Mouse (Mus musculus) thymus, adult 2 months (tissue): Measurements from ENCODE around the gene Prodh2. TPM values are rescaled to one million over a fixed set of nuclear protein-coding genes. Genes with fewer than 3 reads are reported as not detected.

Source experiments
- DNase-seq: peaks from one replicate; pipeline ENCODE4 v3.0.0; 2021
- H3K27ac ChIP-seq: fragments of 200-500 bp; 2 replicates; pipeline ENCODE4 v1.5.1; 2012; ENCODE audit warnings: low read length, control low read depth; ENCODE audit not compliant: control insufficient read depth, insufficient read depth
- H3K27me3 ChIP-seq: fragments of 200-500 bp; 2 replicates; pipeline ENCODE4 v1.6.1; 2012; ENCODE audit warnings: mild to moderate bottlenecking, low read length, moderate library complexity, mixed read lengths; ENCODE audit not compliant: control insufficient read depth, insufficient read depth
- H3K36me3 ChIP-seq: fragments of 200-500 bp; 2 replicates; pipeline ENCODE4 v1.6.1; 2012; ENCODE audit warnings: mild to moderate bottlenecking, low read length, moderate library complexity; ENCODE audit not compliant: control insufficient read depth, insufficient read depth
- H3K4me1 ChIP-seq: fragments of 200-500 bp; replicated peaks from 2 replicates; pipeline ENCODE4 v1.6.1; 2012; ENCODE audit warnings: low read length; ENCODE audit not compliant: control insufficient read depth, insufficient read depth
- H3K4me3 ChIP-seq: fragments of 200-500 bp; 2 replicates; pipeline ENCODE4 v1.5.1; 2012; ENCODE audit warnings: mild to moderate bottlenecking, low read length, control low read depth, moderate library complexity; ENCODE audit not compliant: control insufficient read depth, insufficient read depth
- CTCF ChIP-seq: fragments of 200-500 bp; IDR thresholded peaks from 2 replicates; pipeline ENCODE4 v1.5.1; 2012; ENCODE audit warnings: mild to moderate bottlenecking, control low read depth, low read length, moderate library complexity, borderline replicate concordance; ENCODE audit not compliant: control insufficient read depth, poor library complexity, insufficient read depth; ENCODE audit errors: extremely low read depth
- POLR2A ChIP-seq: fragments of 200-500 bp; IDR thresholded peaks from 2 replicates; pipeline ENCODE4 v1.6.1; 2012; ENCODE audit warnings: mild to moderate bottlenecking, low read length, control low read depth, moderate library complexity; ENCODE audit not compliant: control insufficient read depth, poor library complexity, insufficient read depth; ENCODE audit errors: extremely low read depth
- WGBS: fragments of 180-500 bp; shearing (Covaris S2); methylation state at CpG from one replicate; pipeline ENCODE4 v1.1.7; 2018; 5-methylcytosine and 5-hydroxymethylcytosine counted together
- polyA plus RNA-seq: library from polyadenylated mRNA; depleted of rRNA; stranded (reverse); fragments of >200 nt; gene quantifications from 2 replicates; pipeline ENCODE4 v1.2.3, GENCODE M21; 2012

The Prodh2 gene
- polyA plus RNA-seq, 1 experiment = 0.13 TPM

GRCm38 (mm10) chr7:30515003-30515760 lies 21.8 kb downstream of the Prodh2 start:
- no peak for TF ChIP-seq CTCF
- 80% methylated on average over 24 of the region's 24 CpGs for WGBS
- Histone ChIP-seq H3K36me3 (no peaks in the 10 kb centered on the region), H3K27ac (no peak overlapping the region), H3K4me1 (no peaks in the 10 kb centered on the region), H3K4me3 (no peak overlapping the region), H3K27me3 (no peaks in the 10 kb centered on the region)
- DNase-seq = no peak

- H3K36me3 ChIP-seq = peaks cover under 1% of the 10 kb centered on the region; the same call in 1 of the 2 replicates
- H3K4me1 ChIP-seq = no peaks in the 10 kb centered on the region
- DNase-seq = no peak
- TF ChIP-seq POLR2A (no peak), CTCF (no peak)
- WGBS = 60% methylated on average over 8 of the region's 8 CpGs
- H3K27ac ChIP-seq = no peak overlapping the region
- H3K27me3 ChIP-seq = no peaks in the 10 kb centered on the region
- no peak overlapping the region for H3K4me3 ChIP-seq
These were observed 24.9 kb downstream of the Prodh2 start for GRCm38 (mm10) chr7:30518325-30518724.

- no peak for TF ChIP-seq CTCF
- no peak for TF ChIP-seq POLR2A
- H3K4me3 ChIP-seq = no peak overlapping the region
- 83% methylated on average over 4 of the region's 4 CpGs for WGBS
- no peaks in the 10 kb centered on the region for H3K27me3 ChIP-seq
- H3K27ac ChIP-seq = no peak overlapping the region
- no peaks in the 10 kb centered on the region for H3K4me1 ChIP-seq
- DNase-seq = no peak
- peaks cover 5% of the 10 kb centered on the region; the same call in 1 of the 2 replicates for H3K36me3 ChIP-seq
These were observed 27.0 kb downstream of the Prodh2 start for GRCm38 (mm10) chr7:30520396-30520795.

GRCm38 (mm10) chr7:30520856-30521255 lies 27.4 kb downstream of the Prodh2 start:
- peaks cover 5% of the 10 kb centered on the region; the same call in 1 of the 2 replicates for H3K36me3 ChIP-seq
- no peaks in the 10 kb centered on the region for H3K27me3 ChIP-seq
- no peak for DNase-seq
- no peak overlapping the region for H3K27ac ChIP-seq
- TF ChIP-seq POLR2A = no peak
- no peak for TF ChIP-seq CTCF
- WGBS = 88% methylated on average over 5 of the region's 5 CpGs
- H3K4me3 ChIP-seq = no peak overlapping the region
- H3K4me1 ChIP-seq = no peaks in the 10 kb centered on the region

- H3K4me1 ChIP-seq = no peaks in the 10 kb centered on the region
- H3K27me3 ChIP-seq = no peaks in the 10 kb centered on the region
- H3K36me3 ChIP-seq = peaks cover 20% of the 10 kb centered on the region
- WGBS = 96% methylated on average over 10 of the region's 10 CpGs
- TF ChIP-seq POLR2A = no peak
- no peak for TF ChIP-seq CTCF
- no peak overlapping the region for H3K4me3 ChIP-seq
- H3K27ac ChIP-seq = no peak overlapping the region
- no peak for DNase-seq
These were observed 29.4 kb downstream of the Prodh2 start for GRCm38 (mm10) chr7:30522871-30523270.

- 95% methylated on average over 6 of the region's 6 CpGs for WGBS
- peaks cover 35% of the 10 kb centered on the region for H3K36me3 ChIP-seq
- DNase-seq = no peak
- TF ChIP-seq POLR2A (no peak), CTCF (no peak)
- H3K4me3 ChIP-seq = no peak overlapping the region
- no peaks in the 10 kb centered on the region for H3K27me3 ChIP-seq
- H3K27ac ChIP-seq = no peak overlapping the region
- no peaks in the 10 kb centered on the region for H3K4me1 ChIP-seq
These were observed 31.1 kb downstream of the Prodh2 start for GRCm38 (mm10) chr7:30524487-30524886.
